Mouse (Mus musculus) central nervous system, embryonic 14 days (tissue): ENCODE measurements around the gene Thbd. TPM values are rescaled to one million over a fixed set of nuclear protein-coding genes. Genes with fewer than 3 reads are reported as not detected.

Experiments
- polyA plus RNA-seq: library from polyadenylated mRNA; depleted of rRNA; stranded (reverse); fragments of >200 nt; gene quantifications from 2 replicates; pipeline ENCODE4 v1.2.3, GENCODE M21; 2012; rRNA removed

The Thbd gene
- polyA plus RNA-seq = 7.3 and 12.3 TPM in 2 replicates

DNA sequence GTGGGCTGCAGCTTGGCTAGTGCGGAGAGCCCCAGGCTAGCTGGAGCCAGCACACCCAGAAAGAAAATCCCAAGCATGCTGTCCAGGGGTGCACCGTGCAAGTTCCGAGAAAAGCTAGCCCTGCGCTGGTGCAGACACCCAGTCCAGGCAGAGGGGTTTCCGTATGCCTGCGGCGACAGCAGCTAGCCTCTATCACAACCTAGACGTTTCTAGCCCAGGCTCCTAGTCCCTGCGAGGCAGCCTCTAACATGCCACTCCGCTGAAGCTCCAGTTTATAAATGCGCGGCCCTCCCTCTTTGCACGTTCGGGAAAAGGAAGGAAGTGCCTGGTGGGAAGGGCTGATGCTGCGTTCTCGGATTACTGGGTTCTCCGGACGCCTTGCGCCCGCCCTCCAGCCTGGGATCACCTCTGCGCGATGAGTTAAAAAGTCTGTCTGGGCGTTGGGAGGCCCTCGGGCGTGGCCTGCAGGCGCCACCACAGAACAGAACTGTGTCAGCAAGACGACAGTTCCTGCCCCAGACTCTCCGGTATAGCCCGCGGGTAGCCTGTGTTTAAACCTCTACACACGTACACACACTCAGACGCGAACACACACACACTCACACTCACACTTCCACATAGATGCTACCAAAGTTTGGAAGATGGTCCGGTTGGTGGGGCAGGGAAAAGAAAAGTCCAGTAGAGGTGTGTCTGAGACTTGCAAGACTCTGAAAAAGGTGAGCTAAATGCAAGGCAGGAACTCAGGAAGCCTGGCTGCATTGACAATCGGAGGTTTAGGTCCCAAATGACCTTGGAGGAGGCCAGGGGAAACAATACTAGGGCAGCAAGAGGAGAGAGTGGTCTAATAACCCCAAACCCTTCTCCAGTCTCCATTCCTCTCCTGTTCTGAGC, at the start of gene Thbd:
TSS of gene Thbd (minus strand) at position 319 of the 891 bp plus-strand sequence.

DNA sequence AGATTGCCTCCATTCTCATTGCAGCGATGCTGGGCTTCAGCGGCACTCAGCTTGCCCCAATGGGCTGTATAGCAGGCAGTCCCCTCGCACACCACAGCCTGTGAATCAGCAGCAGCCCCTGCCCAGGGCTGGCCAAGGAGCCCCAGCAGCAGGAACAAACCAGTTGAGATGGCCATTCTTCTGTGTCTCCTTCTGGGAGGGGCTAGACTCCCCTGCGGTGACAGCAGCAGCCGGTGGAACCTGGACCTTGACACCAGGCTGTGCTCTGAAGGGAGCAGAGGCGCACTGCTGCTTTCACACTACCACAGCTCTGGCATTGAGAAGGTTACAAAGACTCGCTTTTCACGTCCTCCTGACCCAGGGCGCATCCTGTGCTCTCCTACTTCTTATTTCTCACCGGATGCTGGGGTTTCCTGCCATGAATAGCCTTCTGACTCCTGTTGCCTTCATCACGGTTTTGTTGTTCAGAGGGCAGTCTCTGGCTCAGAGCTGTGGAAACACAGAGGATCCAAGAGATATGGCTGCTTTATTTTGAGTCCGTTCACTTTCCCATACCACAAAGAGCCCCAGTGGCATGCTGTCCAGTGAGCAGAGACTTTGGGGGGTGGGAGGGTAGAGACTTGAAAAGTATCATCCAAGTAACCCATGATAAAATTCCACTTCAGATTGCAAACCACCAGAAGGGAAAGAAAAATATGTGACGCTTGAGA, 35.4 kb upstream of the Thbd start, which contains the start of gene Cd93:
TSS of gene Cd93 (minus strand) at position 315 of the 710 bp plus-strand sequence.

GRCm38 (mm10) chr2:148395131-148396051, 12.6 kb downstream of the Thbd start, which contains the start of gene Sstr4:
Gene Sstr4, plus strand, starts transcription at chr2:148395344.

Other genes with a start within 250 kb of the Thbd start
- 1.9 and 2.7 TPM in 2 replicates for gene Sstr4, start 12.8 kb downstream of the Thbd start, polyA plus RNA-seq
- 8.9 and 9.4 TPM in 2 replicates for gene Cd93, start 35.4 kb upstream of the Thbd start, polyA plus RNA-seq